Mouse (Mus musculus) stomach, postnatal 0 days (tissue): Measurements from ENCODE around the gene Ldlrad1. TPM values are rescaled to one million over a fixed set of nuclear protein-coding genes. Genes with fewer than 3 reads are reported as not detected.

Experiments used
- ATAC-seq: fragments of 200-750 bp; cut with Nextera tagmentation; 2 replicates; pipeline ENCODE4 v1.8.0; 2017; ENCODE audit not compliant: low FRiP score, low TSS enrichment
- DNase-seq: peaks from one replicate; pipeline ENCODE4 v3.0.0-alpha.2; 2016; ENCODE audit warnings: low spot score
- H3K27ac ChIP-seq: fragments of 300-500 bp; sonication (generic); replicated peaks from 2 replicates; pipeline ENCODE4 v1.5.1; 2014; ENCODE audit warnings: mild to moderate bottlenecking, control low read depth
- H3K27me3 ChIP-seq: fragments of 300-500 bp; sonication (generic); 2 replicates; pipeline ENCODE4 v1.6.1; 2014; ENCODE audit warnings: low read length; ENCODE audit not compliant: control insufficient read depth, insufficient read depth
- H3K36me3 ChIP-seq: fragments of 300-500 bp; sonication (generic); 2 replicates; pipeline ENCODE4 v1.6.1; 2014; ENCODE audit warnings: low read length, mixed read lengths; ENCODE audit not compliant: control insufficient read depth, insufficient read depth
- H3K4me1 ChIP-seq: fragments of 300-500 bp; sonication (generic); replicated peaks from 2 replicates; pipeline ENCODE4 v1.6.1; 2014; ENCODE audit warnings: antibody characterized with exemption; ENCODE audit not compliant: control insufficient read depth, insufficient read depth
- H3K4me2 ChIP-seq: fragments of 300-500 bp; sonication (generic); replicated peaks from 2 replicates; pipeline ENCODE4 v1.6.1; 2014; ENCODE audit warnings: low read depth, mild to moderate bottlenecking, control low read depth, moderate library complexity
- H3K4me3 ChIP-seq: fragments of 300-500 bp; sonication (generic); 2 replicates; pipeline ENCODE4 v1.5.1; 2014; ENCODE audit warnings: low read depth, low read length, control low read depth
- H3K9ac ChIP-seq: fragments of 300-500 bp; sonication (generic); 2 replicates; pipeline ENCODE4 v1.6.1; 2014; ENCODE audit warnings: mild to moderate bottlenecking, low read length, control low read depth, mixed read lengths
- H3K9me3 ChIP-seq: fragments of 300-500 bp; sonication (generic); 2 replicates; pipeline ENCODE4 v1.6.1; 2016; ENCODE audit warnings: low read length; ENCODE audit not compliant: control insufficient read depth
- CTCF ChIP-seq: IDR thresholded peaks from 2 replicates; pipeline ENCODE4 v1.5.1; 2016; ENCODE audit warnings: antibody characterized with exemption, low read depth, mild to moderate bottlenecking, moderate library complexity
- EP300 ChIP-seq: optimal IDR thresholded peaks from 2 replicates; pipeline ENCODE3; 2016; ENCODE audit warnings: antibody characterized with exemption
- WGBS: fragments of 180-500 bp; shearing (Covaris S2); extraction: QIAGEN DNeasy Blood & Tissue Kit; methylation state at CpG from one replicate; pipeline ENCODE4 v1.1.7; 2014; 5-methylcytosine and 5-hydroxymethylcytosine counted together
- polyA plus RNA-seq: library from polyadenylated mRNA; unstranded; fragments of >200 nt; fragmentation: Nextera tagmentation; extraction: Ambion mirVana; gene quantifications from 2 replicates; pipeline ENCODE4 v1.2.1, GENCODE M21; 2015

Ldlrad1 gene
- polyA plus RNA-seq, 1 experiment from 2014 or later = 0.08 TPM

DNA sequence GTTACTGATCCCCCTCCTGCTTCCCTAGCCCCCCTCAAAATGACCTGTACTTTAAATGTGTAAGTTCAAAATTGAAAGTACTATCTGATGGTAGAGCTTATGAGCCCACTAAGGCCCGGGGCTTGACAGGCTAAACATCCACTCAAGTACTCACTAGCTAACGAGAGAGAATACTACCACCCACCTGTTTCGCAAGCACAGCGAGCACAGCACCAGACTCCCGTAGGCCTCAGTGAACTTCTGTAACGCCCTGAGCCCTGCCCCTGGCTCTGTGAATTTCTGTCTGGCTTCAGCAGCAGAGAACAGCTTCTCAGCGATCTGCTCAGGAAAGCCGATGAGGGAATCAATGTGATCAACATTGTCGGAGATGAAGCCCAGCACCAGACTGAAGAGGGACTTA is 38.1 kb downstream of the Ldlrad1 start:
- Histone ChIP-seq H3K9ac (no peak overlapping the region), H3K27me3 (no peaks in the 10 kb centered on the region), H3K27ac (0 out of 2 replicates have a peak overlapping the region, but pooled peaks have one; percentile 19), H3K36me3 (0 out of 2 replicates have a peak, but pooled peaks cover 2% of the 10 kb centered on the region), H3K9me3 (no peaks in the 10 kb centered on the region), H3K4me2 (no peak overlapping the region), H3K4me3 (no peak overlapping the region), H3K4me1 (0 out of 2 replicates have a peak, but pooled peaks cover 2% of the 10 kb centered on the region)
- no peak for DNase-seq
- WGBS = 74% methylated on average over 9 of the region's 9 CpGs
- no peak for ATAC-seq
- TF ChIP-seq CTCF (no peak), EP300 (no peak)

DNA sequence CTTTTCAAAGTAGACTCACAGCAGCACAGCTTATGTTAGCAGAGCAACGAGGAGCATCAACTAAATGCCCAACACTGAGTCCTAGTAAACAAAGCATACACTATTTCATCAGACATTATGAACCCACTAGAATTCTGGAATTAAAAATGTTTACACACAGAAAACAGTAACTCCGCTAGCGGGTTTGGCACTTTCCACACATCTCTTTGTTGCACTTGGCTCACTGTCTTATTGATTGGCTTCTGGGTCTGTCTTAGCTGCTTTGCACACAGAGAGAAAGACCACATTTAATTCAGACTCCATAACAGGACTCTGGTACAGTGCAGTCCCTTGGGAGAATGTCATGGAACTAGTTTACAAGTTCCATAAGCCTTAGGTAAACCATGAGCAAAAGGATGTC is 39.1 kb downstream of the Ldlrad1 start:
- Histone ChIP-seq H3K9me3 (no peaks in the 10 kb centered on the region), H3K4me1 (0 out of 2 replicates have a peak, but pooled peaks cover 2% of the 10 kb centered on the region), H3K27me3 (no peaks in the 10 kb centered on the region), H3K36me3 (no peaks in the 10 kb centered on the region), H3K4me3 (no peak overlapping the region), H3K27ac (no peak overlapping the region), H3K9ac (no peak overlapping the region), H3K4me2 (no peak overlapping the region)
- DNase-seq = no peak
- TF ChIP-seq CTCF = no peak
- no peak for TF ChIP-seq EP300
- no peak for ATAC-seq
- 50% methylated on average over 3 of the region's 3 CpGs for WGBS

DNA sequence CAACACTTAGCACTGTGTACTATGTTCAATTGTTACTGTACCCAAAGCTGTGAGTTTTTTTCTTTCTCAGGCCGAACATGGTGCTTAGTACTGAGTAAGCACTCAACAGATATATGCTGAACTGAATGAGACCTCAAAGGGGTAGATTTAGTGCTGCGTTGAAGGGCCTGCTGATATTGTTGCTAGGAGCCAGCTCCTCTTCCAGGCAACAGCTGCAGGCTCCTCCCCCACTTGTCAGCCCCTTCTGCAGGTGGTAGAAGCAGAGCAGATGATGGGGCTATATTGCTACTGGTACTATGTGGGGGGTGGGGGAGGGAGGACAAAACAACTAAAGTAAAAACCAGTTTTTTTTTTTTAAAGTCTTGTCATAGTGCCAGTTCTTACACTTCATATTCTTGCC is 40.5 kb downstream of the Ldlrad1 start:
- Histone ChIP-seq H3K4me2 (no peak overlapping the region), H3K36me3 (no peaks in the 10 kb centered on the region), H3K4me3 (no peak overlapping the region), H3K27me3 (no peaks in the 10 kb centered on the region), H3K27ac (no peak overlapping the region), H3K9ac (no peak overlapping the region), H3K9me3 (no peaks in the 10 kb centered on the region), H3K4me1 (0 out of 2 replicates have a peak, but pooled peaks cover 2% of the 10 kb centered on the region)
- WGBS = 66% methylated on average over 2 of the region's 2 CpGs
- DNase-seq (no peak), ATAC-seq (no peak)
- TF ChIP-seq EP300 = no peak
- TF ChIP-seq CTCF = no peak

DNA sequence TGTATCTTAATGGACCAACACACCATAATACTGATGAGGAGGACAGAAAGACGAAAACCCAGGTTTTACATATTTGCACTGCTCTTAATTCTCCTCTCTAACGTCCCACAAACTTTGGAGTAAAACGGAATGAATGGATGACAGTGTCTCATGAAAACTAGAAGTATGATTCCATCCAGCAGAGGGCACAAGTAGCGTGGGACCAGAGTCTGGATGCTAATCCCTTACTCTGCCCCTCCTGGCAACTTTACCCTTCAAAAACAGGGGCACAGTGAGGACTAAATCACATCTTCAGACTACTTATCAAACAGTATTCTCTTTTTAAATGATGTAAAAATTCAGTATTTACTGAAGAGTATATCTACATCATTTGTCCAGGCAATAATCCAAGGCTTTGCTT is 41.5 kb downstream of the Ldlrad1 start:
- ATAC-seq = no peak
- Histone ChIP-seq H3K9me3 (no peaks in the 10 kb centered on the region), H3K36me3 (no peaks in the 10 kb centered on the region), H3K4me3 (no peak overlapping the region), H3K27ac (no peak overlapping the region), H3K9ac (no peak overlapping the region), H3K4me1 (0 out of 2 replicates have a peak, but pooled peaks cover 2% of the 10 kb centered on the region), H3K4me2 (no peak overlapping the region), H3K27me3 (no peaks in the 10 kb centered on the region)
- WGBS = 15% methylated on average over 4 of the region's 4 CpGs
- peak; percentile 27 for DNase-seq
- TF ChIP-seq EP300 (no peak), CTCF (peak; percentile 90)

DNA sequence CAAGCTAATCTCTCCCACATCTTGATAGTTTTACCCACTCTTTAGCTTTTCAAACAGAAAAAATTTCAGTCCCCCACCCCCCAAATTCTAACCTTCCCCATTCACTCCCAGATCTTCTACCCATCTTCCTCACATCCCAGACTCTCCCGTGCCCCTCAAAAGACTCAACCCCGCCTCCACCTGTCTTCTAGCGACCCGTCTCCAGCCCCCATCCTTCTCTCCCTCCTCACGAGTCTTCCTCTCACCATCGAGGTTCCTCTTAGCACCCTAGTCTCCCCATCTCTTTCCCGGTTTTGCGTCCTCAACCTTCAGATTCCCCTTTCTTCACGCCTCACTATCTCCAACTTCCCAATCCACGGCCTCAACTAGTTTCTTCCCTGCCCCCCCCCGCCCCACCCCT is 43.5 kb downstream of the Ldlrad1 start:
- Histone ChIP-seq H3K27ac (no peak overlapping the region), H3K36me3 (no peaks in the 10 kb centered on the region)

DNA sequence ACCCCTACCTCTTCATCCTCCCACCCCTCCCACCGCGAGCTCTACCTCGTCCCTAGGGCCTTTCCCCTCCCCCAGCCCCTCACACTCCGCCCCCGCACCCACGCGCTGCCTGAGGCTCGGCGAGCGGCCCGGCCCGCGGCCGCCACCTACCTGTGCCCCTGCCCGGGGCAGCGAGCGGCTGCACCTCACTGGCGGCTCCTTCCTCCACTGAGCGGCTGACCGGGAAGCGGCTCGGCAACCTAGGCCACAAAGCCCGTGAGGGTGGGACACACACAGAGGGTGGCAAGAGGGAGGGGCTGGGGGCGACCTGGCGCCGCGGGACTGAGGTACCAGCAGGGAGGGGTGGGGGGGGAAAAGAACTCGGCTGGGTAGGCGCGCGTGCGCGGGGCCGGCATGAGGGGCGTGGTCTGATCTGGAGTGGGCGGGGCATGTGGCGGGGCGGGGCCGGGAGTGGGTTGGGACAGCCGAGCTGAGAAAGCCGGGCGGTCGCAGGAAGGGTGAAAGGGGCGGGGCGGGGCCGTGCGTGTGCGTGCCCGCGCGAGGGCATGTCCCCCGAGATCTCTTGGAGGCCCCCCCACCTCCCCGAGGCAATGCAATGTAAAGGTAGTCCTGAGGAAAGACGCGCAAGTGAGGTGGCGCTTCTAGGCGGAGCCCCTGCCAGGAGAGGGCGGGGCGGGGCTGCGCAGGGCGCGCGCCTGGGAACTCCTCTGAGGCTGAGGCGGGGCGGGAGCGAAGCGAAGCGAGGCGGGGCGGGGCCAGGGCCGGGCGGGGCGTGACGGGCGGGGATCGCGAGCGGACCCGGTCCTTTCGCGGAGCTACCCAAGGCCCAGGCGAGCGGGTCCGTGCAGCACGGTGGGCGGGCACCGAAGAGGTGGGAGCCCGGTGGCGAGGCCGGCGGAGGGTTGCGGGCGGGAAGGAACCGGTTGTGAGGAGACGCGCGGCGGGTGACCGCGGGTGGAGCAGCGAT is 44.4 kb downstream of the Ldlrad1 start, which contains the start of the genes Lrrc42 and Hspb11:
Gene Lrrc42, minus strand, starts transcription at position 408 of the 967 bp plus-strand sequence.
Gene Hspb11, plus strand, starts transcription at position 469 of the 967 bp plus-strand sequence.
- peak; percentile 62 for TF ChIP-seq CTCF
- TF ChIP-seq EP300 = no peak
- peak; percentile 99 for DNase-seq
- Histone ChIP-seq H3K36me3 (no peaks in the 10 kb centered on the region), H3K4me1 (0 out of 2 replicates have a peak, but pooled peaks cover 2% of the 10 kb centered on the region), H3K4me3 (peak within 1 kb of the TSS; percentile 68), H3K27ac (peak within 1 kb of the TSS; percentile 79), H3K9ac (peak within 1 kb of the TSS; percentile 81), H3K4me2 (peak within 1 kb of the TSS; percentile 73), H3K9me3 (no peaks in the 10 kb centered on the region), H3K27me3 (no peaks in the 10 kb centered on the region)
- peak; percentile 98 for ATAC-seq
- WGBS = 1% methylated on average over 81 of the region's 101 CpGs

More for the DNA sequence above, 43.5 kb downstream of the Ldlrad1 start:
- Histone ChIP-seq H3K4me1 (0 out of 2 replicates have a peak, but pooled peaks cover 2% of the 10 kb centered on the region), H3K9ac (peak overlapping the region; percentile 71), H3K4me2 (peak overlapping the region; percentile 73), H3K27me3 (no peaks in the 10 kb centered on the region), H3K9me3 (no peaks in the 10 kb centered on the region), H3K4me3 (peak overlapping the region; percentile 68)
- DNase-seq = no peak
- WGBS = 0% methylated on average over 11 of the region's 11 CpGs
- no peak for TF ChIP-seq CTCF
- ATAC-seq = no peak
